Mouse (Mus musculus): ENCODE results near the gene Ttll3.

- no peak for TF ChIP-seq CTCF (IDR thresholded peaks at IDR 0.05; ENCODE audit: low read depth, low read length)
- no peak for TF ChIP-seq EP300 (IDR thresholded peaks at IDR 0.05; ENCODE audit: insufficient read depth, low read depth, low read length)
- no peak for TF ChIP-seq POLR2A (IDR thresholded peaks at IDR 0.05; ENCODE audit: insufficient read depth, low read length)
These were observed 38.9 kb downstream of the Ttll3 start for GRCm38 (mm10) chr6:113428006-113428405.

Data from ES-Bruce4 (cell line).